Mouse (Mus musculus): ENCODE results near the gene Abca5. TPM values are rescaled to one million over a fixed set of nuclear protein-coding genes. Genes with fewer than 3 reads are reported as not detected.

Gene Abca5
- polyA plus RNA-seq, 1 experiment from 2014 or later = 4.9 TPM

DNA sequence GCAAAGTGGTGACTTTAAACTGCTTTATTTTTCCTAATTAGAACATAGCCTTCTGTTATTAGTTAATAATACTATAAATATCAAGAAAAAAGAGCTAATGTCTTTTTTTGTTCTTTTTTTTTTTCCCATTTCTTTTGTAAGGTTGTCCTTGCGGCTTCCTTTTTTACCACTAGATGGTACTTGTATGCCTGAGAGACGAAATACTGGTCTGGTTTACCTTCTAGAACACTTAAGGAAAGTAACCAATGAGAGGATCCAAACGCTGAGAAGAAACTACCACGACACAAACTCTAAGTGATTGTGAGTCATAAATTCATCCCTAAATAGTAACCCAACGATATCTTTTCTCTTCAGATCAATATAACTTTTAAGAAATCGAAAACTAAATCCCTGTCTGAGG, 10.3 kb upstream of the Abca5 start:
- WGBS = 60% methylated on average over 6 of the region's 6 CpGs
- Histone ChIP-seq H3K27me3 (ENCODE audit: control insufficient read depth, insufficient read depth, low read length) (no peaks in the 10 kb centered on the region), H3K4me2 (ENCODE audit: low read depth, severe bottlenecking) (no peak overlapping the region), H3K9ac (ENCODE audit: low read length) (no peak overlapping the region), H3K36me3 (ENCODE audit: control insufficient read depth, insufficient read depth, low read length) (no peaks in the 10 kb centered on the region), H3K4me1 (ENCODE audit: control insufficient read depth, insufficient read depth, low read length) (no peaks in the 10 kb centered on the region), H3K4me3 (ENCODE audit: low read depth, low read length) (no peak overlapping the region), H3K9me3 (ENCODE audit: control insufficient read depth, low read length) (no peaks in the 10 kb centered on the region), H3K27ac (replicated peaks; ENCODE audit: low read depth, low read length) (no peak overlapping the region)
- ATAC-seq (ENCODE audit: insufficient number of reproducible peaks, low FRiP score, low TSS enrichment, low read depth) (no peak), DNase-seq (ENCODE audit: low spot score) (no peak)

DNA sequence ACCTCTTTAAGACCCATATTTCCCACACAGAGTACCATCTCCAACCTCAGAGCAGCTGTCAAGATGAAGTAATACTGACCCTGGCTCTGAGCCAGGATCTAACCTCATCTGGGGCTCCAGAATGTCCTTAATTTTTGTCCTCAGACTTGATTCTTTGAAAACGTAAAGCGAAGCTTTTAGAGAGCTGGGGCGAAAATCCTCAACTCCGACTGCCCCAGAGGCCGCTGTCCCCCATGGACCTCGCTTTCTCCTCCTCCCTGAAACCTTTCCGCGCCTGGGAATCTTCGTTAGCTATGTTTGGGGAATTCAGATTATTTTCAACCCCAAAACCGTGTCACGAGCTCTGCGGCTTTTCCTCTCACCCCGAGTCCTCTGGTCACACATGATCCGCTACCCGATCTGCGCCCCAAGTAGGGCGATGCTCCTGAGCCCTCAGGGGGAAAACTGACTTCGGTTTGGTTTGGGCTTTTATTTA, 665 bp downstream of the Abca5 start:
- DNase-seq (ENCODE audit: low spot score) = no peak
- Histone ChIP-seq H3K4me3 (ENCODE audit: low read depth, low read length) (peak overlapping the region; percentile 76), H3K27ac (replicated peaks; ENCODE audit: low read depth, low read length) (no peak overlapping the region), H3K27me3 (ENCODE audit: control insufficient read depth, insufficient read depth, low read length) (no peaks in the 10 kb centered on the region), H3K36me3 (ENCODE audit: control insufficient read depth, insufficient read depth, low read length) (no peaks in the 10 kb centered on the region), H3K9ac (ENCODE audit: low read length) (peak overlapping the region; percentile 62), H3K9me3 (ENCODE audit: control insufficient read depth, low read length) (no peaks in the 10 kb centered on the region), H3K4me2 (ENCODE audit: low read depth, severe bottlenecking) (peak overlapping the region; percentile 89), H3K4me1 (ENCODE audit: control insufficient read depth, insufficient read depth, low read length) (no peaks in the 10 kb centered on the region)
- peak; percentile 36; the same call in 1 of the 2 replicates for ATAC-seq (ENCODE audit: insufficient number of reproducible peaks, low FRiP score, low TSS enrichment, low read depth)
- WGBS = under 1% methylated on average over 18 of the region's 18 CpGs

DNA sequence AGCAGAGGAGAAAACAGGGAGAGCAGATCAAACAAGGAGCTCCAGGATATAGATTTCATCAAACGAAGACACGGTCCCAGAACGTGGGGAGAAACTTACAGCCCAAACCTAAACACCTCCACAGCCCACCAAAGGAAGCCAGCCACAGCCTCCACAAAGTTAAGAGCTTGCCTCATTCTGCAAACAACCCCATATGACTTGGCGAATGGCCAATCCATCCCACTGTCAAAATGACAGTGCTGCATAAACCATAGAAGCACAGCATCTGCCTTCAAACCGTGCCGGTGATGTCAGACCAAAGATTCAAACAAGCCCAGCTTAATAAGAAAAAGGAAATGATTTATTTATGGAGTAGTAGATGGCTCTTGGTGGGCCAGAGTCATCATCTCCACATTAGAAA, 7.4 kb downstream of the Abca5 start:
- no peaks in the 10 kb centered on the region for H3K9me3 ChIP-seq (ENCODE audit: control insufficient read depth, low read length)
- no peak overlapping the region for H3K27ac ChIP-seq (replicated peaks; ENCODE audit: low read depth, low read length)
- 93% methylated on average over 6 of the region's 6 CpGs for WGBS
- H3K9ac ChIP-seq (ENCODE audit: low read length) = no peak overlapping the region
- DNase-seq (ENCODE audit: low spot score) = no peak
- no peak for ATAC-seq (ENCODE audit: insufficient number of reproducible peaks, low FRiP score, low TSS enrichment, low read depth)
- H3K27me3 ChIP-seq (ENCODE audit: control insufficient read depth, insufficient read depth, low read length) = no peaks in the 10 kb centered on the region
- no peaks in the 10 kb centered on the region for H3K4me1 ChIP-seq (ENCODE audit: control insufficient read depth, insufficient read depth, low read length)
- no peaks in the 10 kb centered on the region for H3K36me3 ChIP-seq (ENCODE audit: control insufficient read depth, insufficient read depth, low read length)
- H3K4me3 ChIP-seq (ENCODE audit: low read depth, low read length) = no peak overlapping the region
- no peak overlapping the region for H3K4me2 ChIP-seq (ENCODE audit: low read depth, severe bottlenecking)

DNA sequence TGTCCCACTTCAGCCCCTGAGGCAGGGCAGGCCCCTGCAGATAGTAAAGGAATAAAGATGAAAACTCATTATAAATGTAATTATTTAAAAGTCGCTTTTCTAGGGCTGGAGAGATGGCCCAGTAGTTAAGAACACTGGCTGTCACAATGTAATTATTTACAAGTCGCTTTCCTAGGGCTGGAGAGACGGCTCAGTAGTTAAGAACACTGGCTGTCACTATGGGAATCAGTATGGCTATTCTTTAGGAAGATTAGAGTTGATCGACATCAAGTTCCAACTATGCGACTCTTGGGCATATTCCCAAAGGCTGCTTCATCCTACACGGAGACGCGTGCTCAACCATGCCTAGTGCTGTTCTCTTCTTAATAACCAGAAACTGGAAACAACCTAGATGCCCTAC, 15.2 kb downstream of the Abca5 start:
- no peak for ATAC-seq (ENCODE audit: insufficient number of reproducible peaks, low FRiP score, low TSS enrichment, low read depth)
- 88% methylated on average over 8 of the region's 8 CpGs for WGBS

DNA sequence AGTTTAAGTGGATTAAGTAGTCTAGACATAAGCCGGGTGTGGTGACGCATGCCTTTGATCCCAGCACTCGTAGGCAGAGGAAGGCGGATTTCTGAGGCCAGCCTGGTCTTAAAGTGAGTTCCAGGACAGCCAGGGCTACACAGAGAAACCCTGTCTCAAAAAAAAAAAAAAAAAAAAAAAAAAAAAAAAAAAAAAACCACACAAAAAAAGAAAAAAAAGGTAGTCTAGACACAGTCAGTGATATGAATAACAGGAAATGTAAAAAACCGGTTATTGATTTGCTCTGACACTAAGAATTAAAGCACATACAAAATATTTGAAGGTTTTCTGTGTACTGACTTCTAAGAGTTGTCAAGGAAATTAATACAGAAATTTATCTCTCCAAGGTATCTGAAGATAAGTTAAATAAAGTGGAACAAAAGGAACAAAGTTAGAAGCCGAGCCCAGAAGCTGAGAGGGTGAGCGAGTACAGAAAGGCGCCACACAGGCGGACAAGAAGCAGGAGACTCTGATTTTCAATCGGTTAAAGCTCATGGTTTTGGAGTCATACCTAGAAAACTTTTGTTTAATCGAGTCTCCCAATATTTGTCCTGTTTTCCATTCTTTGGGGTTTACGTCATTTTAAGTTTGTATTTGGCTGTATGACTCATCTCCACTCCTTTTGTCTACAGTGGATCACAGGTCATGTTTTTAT, 30.9 kb downstream of the Abca5 start:
- H3K27ac ChIP-seq (replicated peaks; ENCODE audit: low read depth, low read length) = no peak overlapping the region
- H3K9ac ChIP-seq (ENCODE audit: low read length) = no peak overlapping the region
- no peaks in the 10 kb centered on the region for H3K4me1 ChIP-seq (ENCODE audit: control insufficient read depth, insufficient read depth, low read length)
- no peak overlapping the region for H3K4me3 ChIP-seq (ENCODE audit: low read depth, low read length)
- WGBS = 86% methylated on average over 12 of the region's 12 CpGs
- no peaks in the 10 kb centered on the region for H3K36me3 ChIP-seq (ENCODE audit: control insufficient read depth, insufficient read depth, low read length)
- no peak for DNase-seq (ENCODE audit: low spot score)
- H3K27me3 ChIP-seq (ENCODE audit: control insufficient read depth, insufficient read depth, low read length) = no peaks in the 10 kb centered on the region
- no peaks in the 10 kb centered on the region for H3K9me3 ChIP-seq (ENCODE audit: control insufficient read depth, low read length)
- H3K4me2 ChIP-seq (ENCODE audit: low read depth, severe bottlenecking) = no peak overlapping the region
- ATAC-seq (ENCODE audit: insufficient number of reproducible peaks, low FRiP score, low TSS enrichment, low read depth) = no peak

More for the DNA sequence above, 15.2 kb downstream of the Abca5 start:
- no peak overlapping the region for H3K4me2 ChIP-seq (ENCODE audit: low read depth, severe bottlenecking)
- H3K27ac ChIP-seq (replicated peaks; ENCODE audit: low read depth, low read length) = no peak overlapping the region
- no peak overlapping the region for H3K4me3 ChIP-seq (ENCODE audit: low read depth, low read length)
- no peaks in the 10 kb centered on the region for H3K27me3 ChIP-seq (ENCODE audit: control insufficient read depth, insufficient read depth, low read length)
- no peak for DNase-seq (ENCODE audit: low spot score)
- no peaks in the 10 kb centered on the region for H3K4me1 ChIP-seq (ENCODE audit: control insufficient read depth, insufficient read depth, low read length)
- no peak overlapping the region for H3K9ac ChIP-seq (ENCODE audit: low read length)
- H3K36me3 ChIP-seq (ENCODE audit: control insufficient read depth, insufficient read depth, low read length) = no peaks in the 10 kb centered on the region
- H3K9me3 ChIP-seq (ENCODE audit: control insufficient read depth, low read length) = no peaks in the 10 kb centered on the region

DNA sequence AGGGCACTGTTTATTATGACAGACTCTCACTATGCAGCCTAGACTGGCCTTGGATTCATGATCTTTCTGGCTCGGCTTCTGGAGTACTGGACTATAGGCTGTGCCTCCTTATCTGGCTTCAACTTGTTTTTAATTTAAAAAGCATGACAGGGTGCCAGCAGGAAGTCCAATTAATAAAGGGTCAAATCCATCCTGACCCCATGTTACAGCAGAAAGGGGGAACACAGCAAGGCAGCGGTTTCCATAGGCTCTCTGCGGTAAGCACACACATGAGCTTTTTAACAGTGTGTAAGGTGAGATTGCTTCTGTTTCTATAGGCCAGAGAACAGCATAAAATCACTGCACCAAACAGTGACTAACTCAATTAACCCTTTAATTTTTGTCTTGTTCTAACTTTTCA, 34.1 kb downstream of the Abca5 start:
- DNase-seq (ENCODE audit: low spot score) = peak; percentile 32
- Histone ChIP-seq H3K9me3 (ENCODE audit: control insufficient read depth, low read length) (no peaks in the 10 kb centered on the region), H3K4me3 (ENCODE audit: low read depth, low read length) (no peak overlapping the region), H3K4me1 (ENCODE audit: control insufficient read depth, insufficient read depth, low read length) (no peaks in the 10 kb centered on the region), H3K36me3 (ENCODE audit: control insufficient read depth, insufficient read depth, low read length) (no peaks in the 10 kb centered on the region), H3K9ac (ENCODE audit: low read length) (no peak overlapping the region), H3K27me3 (ENCODE audit: control insufficient read depth, insufficient read depth, low read length) (no peaks in the 10 kb centered on the region), H3K4me2 (ENCODE audit: low read depth, severe bottlenecking) (no peak overlapping the region), H3K27ac (replicated peaks; ENCODE audit: low read depth, low read length) (no peak overlapping the region)
- ATAC-seq (ENCODE audit: insufficient number of reproducible peaks, low FRiP score, low TSS enrichment, low read depth) = peak; percentile 54; the same call in 1 of the 2 replicates
- WGBS = 9% methylated on average over 3 of the region's 3 CpGs

GRCm38 (mm10) chr11:110297917-110298533, 39.5 kb downstream of the Abca5 start:
- Histone ChIP-seq H3K36me3 (ENCODE audit: control insufficient read depth, insufficient read depth, low read length) (no peaks in the 10 kb centered on the region), H3K9me3 (ENCODE audit: control insufficient read depth, low read length) (no peaks in the 10 kb centered on the region), H3K9ac (ENCODE audit: low read length) (no peak overlapping the region), H3K4me3 (ENCODE audit: low read depth, low read length) (no peak overlapping the region), H3K27me3 (ENCODE audit: control insufficient read depth, insufficient read depth, low read length) (no peaks in the 10 kb centered on the region), H3K4me2 (ENCODE audit: low read depth, severe bottlenecking) (no peak overlapping the region), H3K27ac (replicated peaks; ENCODE audit: low read depth, low read length) (no peak overlapping the region), H3K4me1 (ENCODE audit: control insufficient read depth, insufficient read depth, low read length) (no peaks in the 10 kb centered on the region)
- ATAC-seq (ENCODE audit: insufficient number of reproducible peaks, low FRiP score, low TSS enrichment, low read depth) (no peak), DNase-seq (ENCODE audit: low spot score) (no peak)
- 92% methylated on average over 13 of the region's 13 CpGs for WGBS

DNA sequence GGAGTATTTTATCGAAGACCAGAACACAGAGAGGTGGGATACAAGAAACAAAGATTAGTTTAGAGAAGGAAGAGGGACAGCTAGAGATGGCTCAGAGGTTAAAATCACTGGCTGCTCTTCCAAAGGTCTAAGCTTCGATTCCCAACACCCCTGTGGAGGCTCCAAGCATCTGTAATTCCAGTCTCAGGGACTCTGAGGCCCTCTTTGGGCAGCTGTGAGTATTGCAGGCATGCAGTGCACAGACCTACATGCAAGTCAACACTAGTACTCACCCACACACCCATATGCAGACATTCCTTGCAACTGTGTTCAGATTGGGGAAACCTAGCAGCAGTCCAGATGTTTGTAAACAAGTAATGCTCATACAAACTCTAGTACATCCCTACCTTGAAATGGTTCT, 46.9 kb downstream of the Abca5 start:
- Histone ChIP-seq H3K27ac (replicated peaks; ENCODE audit: low read depth, low read length) (no peak overlapping the region), H3K4me1 (ENCODE audit: control insufficient read depth, insufficient read depth, low read length) (no peaks in the 10 kb centered on the region), H3K36me3 (ENCODE audit: control insufficient read depth, insufficient read depth, low read length) (no peaks in the 10 kb centered on the region), H3K4me2 (ENCODE audit: low read depth, severe bottlenecking) (no peak overlapping the region), H3K4me3 (ENCODE audit: low read depth, low read length) (no peak overlapping the region), H3K9ac (ENCODE audit: low read length) (no peak overlapping the region), H3K9me3 (ENCODE audit: control insufficient read depth, low read length) (no peaks in the 10 kb centered on the region), H3K27me3 (ENCODE audit: control insufficient read depth, insufficient read depth, low read length) (no peaks in the 10 kb centered on the region)
- ATAC-seq (ENCODE audit: insufficient number of reproducible peaks, low FRiP score, low TSS enrichment, low read depth) = no peak
- no peak for DNase-seq (ENCODE audit: low spot score)
- 87% methylated on average over 2 of the region's 2 CpGs for WGBS

Data from limb, embryonic 11.5 days (tissue).